Mouse (Mus musculus) splenic B cell, adult 2 months (primary cell): ENCODE data around the gene Methig1.
"Not testable (repeated sequence)": the region's sequence is repeated elsewhere in the genome, so short reads cannot be mapped to it uniquely, and the experiment has no call there.

Source experiments
- DNase-seq: peaks from one replicate; pipeline ENCODE4 v3.0.0-alpha.2; 2011; ENCODE audit warnings: low read depth, low spot score
- H3K27me3 ChIP-seq: 2 replicates; pipeline ENCODE4 v1.6.1; 2012; ENCODE audit warnings: mild to moderate bottlenecking, low read length, moderate library complexity, mixed read lengths; ENCODE audit not compliant: control insufficient read depth, poor library complexity, insufficient read depth, severe bottlenecking
- H3K36me3 ChIP-seq: 2 replicates; pipeline ENCODE4 v1.6.1; 2012; ENCODE audit warnings: mild to moderate bottlenecking, low read length, moderate library complexity, mixed read lengths; ENCODE audit not compliant: control insufficient read depth, poor library complexity, insufficient read depth, severe bottlenecking

Gene Methig1

GRCm38 (mm10) chr15:100328089-100328488, 24.9 kb upstream of the Methig1 start:
- H3K27me3 ChIP-seq, H3K36me3 ChIP-seq: not testable (repeated sequence)
- peak; percentile 16 for DNase-seq

DNA sequence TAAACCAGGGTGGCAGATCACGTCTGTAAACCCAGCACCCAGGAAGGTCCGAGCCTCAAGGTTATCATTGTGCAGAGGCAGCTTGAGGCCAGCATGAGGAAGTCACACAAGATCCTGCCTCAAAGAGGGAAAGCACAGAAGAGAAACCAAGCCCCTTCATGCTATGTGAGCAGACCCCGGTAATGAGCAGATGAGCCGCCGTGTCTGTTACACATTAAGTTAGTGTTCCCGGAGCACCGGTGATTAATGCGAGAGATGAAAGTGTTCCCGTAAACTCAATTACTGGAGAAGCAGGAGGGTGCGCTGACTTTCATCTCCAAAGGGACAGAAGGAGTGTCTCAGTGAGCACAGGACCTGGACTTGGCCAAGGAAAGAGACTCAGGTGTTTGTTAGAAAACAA, 23.6 kb upstream of the Methig1 start:
- not testable (repeated sequence) for H3K27me3 ChIP-seq, H3K36me3 ChIP-seq, DNase-seq

- H3K27me3 ChIP-seq, result no peaks in the 10 kb centered on the region
- no peaks in the 10 kb centered on the region for H3K36me3 ChIP-seq
- DNase-seq, result no peak
Measured at GRCm38 (mm10) chr15:100330739-100331138, 22.2 kb upstream of the Methig1 start.

DNA sequence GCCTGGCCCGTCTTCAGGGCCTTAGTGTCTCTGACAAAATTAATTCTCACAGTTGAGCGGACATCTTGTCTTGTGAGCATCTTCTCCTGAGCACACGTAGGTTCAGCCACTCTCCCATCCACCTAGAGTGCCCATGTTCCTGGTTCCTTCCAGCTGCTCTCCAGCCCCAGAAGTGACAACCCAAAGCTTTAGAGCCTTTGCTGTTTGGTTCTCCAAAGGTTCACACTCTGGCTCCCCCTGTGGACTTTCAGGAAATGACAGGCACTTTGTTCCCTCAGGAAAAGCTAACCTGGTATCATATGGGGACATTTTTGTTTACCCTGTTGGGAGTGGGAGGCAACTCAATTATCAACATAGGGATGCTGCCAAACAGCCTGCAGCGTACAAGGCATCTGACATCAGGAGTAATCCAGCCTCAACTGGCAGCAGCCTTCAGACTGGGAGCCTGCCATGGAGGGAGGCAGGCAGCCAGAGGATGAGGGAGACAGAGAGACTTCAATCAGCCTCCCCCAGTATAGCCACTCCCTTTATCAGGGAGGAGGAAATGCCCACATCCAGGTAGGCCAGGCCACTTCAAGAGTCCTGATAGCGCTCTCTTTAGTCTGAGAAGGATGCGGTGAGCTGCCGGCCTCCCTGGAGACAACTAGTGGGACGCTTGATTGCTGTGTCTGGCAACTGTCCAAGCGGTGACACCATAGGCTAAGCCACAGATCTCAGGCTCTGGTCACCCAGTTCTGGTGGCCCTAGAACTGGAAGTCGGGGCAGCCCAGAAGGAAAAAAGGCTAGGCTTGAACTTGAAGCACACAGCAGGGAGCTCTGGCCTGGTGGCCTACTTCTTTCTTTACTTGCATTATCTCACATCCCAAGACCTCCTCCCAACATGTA, 20.6 kb upstream of the Methig1 start:
- not testable (repeated sequence) for DNase-seq, H3K36me3 ChIP-seq

GRCm38 (mm10) chr15:100334629-100335028, 18.3 kb upstream of the Methig1 start, which contains the start of gene Mettl7a3:
Mettl7a3 (plus strand) TSS chr15:100334929.
- no peaks in the 10 kb centered on the region for H3K27me3 ChIP-seq
- no peaks in the 10 kb centered on the region for H3K36me3 ChIP-seq
- DNase-seq, result no peak

More for the DNA sequence above, 20.6 kb upstream of the Methig1 start:
- not testable (repeated sequence) for H3K27me3 ChIP-seq

DNA sequence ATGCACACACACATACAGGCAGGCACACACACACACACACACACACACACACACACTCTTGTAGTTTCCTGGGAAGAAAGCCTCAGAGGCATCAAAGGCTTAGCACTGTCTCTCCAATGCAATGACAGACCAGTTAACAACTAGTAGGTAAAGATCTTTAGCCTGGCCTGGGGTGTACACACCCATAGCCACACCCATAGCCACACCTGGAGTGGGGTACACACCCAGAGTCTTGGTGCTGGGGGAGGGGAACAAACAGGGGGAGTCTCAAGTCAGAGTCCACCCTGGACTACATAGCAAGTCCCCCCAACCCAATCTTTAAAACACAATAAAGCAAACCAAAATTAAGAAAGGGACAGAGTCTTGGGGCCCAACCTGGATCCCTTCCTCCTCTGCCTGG, 15.6 kb upstream of the Methig1 start:
- H3K36me3 ChIP-seq, H3K27me3 ChIP-seq, DNase-seq: not testable (repeated sequence)

- not testable (repeated sequence) for H3K27me3 ChIP-seq, H3K36me3 ChIP-seq
- peak; percentile 75 for DNase-seq
Measured at GRCm38 (mm10) chr15:100337847-100338246, 15.1 kb upstream of the Methig1 start.

- H3K27me3 ChIP-seq, H3K36me3 ChIP-seq, DNase-seq: not testable (repeated sequence)
Measured at GRCm38 (mm10) chr15:100341314-100341980, 11.5 kb upstream of the Methig1 start.

DNA sequence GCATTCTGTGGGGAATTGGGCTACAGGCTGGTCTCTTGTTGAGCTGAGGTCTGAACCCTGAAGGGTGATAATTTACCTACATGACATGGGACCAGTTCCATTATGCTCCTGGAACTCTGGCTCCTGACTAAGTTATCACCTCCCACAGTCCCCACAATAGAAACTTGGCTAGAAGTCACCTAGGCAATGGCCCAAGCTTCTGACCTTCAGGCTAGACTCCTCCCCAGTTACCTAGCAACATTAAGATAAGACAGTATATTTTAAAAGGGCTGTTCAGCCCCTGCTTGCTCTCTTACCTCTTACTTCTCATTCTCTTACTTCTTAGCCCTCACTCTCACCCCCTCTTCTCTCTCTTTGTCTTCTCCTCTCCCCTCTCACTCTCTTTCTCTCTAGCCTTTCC, 7.5 kb upstream of the Methig1 start:
- Histone ChIP-seq H3K27me3 (no peaks in the 10 kb centered on the region), H3K36me3 (no peaks in the 10 kb centered on the region)
- no peak for DNase-seq

DNA sequence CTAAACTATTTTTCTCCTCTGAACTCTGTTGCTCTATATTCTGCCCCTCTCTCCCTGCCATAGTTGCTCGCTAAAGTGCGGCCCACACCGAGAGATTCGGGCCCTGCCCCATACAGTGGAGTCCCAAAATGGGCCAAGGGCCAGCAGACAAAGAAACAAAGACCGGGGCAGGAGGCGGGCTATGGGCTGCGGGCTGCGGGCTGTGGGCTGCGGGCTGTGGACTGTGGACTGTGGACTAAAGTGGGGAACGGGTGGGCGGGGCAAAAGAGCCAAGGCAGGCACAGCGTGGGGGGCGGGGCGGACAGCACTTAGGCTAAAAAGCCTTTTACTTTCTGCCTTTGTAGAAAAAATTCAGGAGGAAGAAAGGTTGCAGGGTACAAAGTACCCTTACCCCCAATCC, 6.2 kb upstream of the Methig1 start:
- H3K27me3 ChIP-seq, result no peaks in the 10 kb centered on the region
- H3K36me3 ChIP-seq, result no peaks in the 10 kb centered on the region
- no peak for DNase-seq

GRCm38 (mm10) chr15:100349496-100349895, 3.5 kb upstream of the Methig1 start:
- no peak for DNase-seq

GRCm38 (mm10) chr15:100351501-100352060, 1.4 kb upstream of the Methig1 start:
- no peak for DNase-seq
- H3K27me3 ChIP-seq, result no peaks in the 10 kb centered on the region
- H3K36me3 ChIP-seq, result no peaks in the 10 kb centered on the region

More at GRCm38 (mm10) chr15:100349496-100349895, 3.5 kb upstream of the Methig1 start:
- no peaks in the 10 kb centered on the region for H3K36me3 ChIP-seq
- no peaks in the 10 kb centered on the region for H3K27me3 ChIP-seq

GRCm38 (mm10) chr15:100353399-100353798, 450 bp downstream of the Methig1 start:
- not testable (repeated sequence) for H3K27me3 ChIP-seq, DNase-seq, H3K36me3 ChIP-seq

GRCm38 (mm10) chr15:100355876-100356275, 2.9 kb downstream of the Methig1 start:
- Histone ChIP-seq H3K27me3 (no peaks in the 10 kb centered on the region; the same call in 1 of the 2 replicates), H3K36me3 (no peaks in the 10 kb centered on the region)
- DNase-seq, result no peak

DNA sequence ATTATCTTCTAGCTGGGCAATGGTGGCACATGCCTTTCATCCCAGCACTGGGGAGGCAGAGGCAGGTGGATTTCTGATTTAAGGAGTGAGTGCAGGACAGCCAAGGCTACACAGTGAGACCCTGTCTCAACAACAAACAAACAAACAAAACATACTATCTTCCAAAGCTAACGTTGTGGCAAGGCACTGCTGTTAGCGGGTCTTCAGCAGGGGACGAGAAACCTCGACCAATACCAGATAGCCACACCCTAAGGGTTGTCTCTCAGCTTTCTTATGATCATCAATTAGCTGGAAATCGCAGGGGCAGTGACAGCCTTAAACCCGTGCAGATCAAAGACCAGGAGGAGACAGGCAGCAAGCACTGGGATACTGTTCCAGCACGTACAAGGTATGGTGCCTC, 11.3 kb downstream of the Methig1 start, which contains the start of gene Higd1c:
Gene Higd1c, plus strand, starts transcription at position 301 of the 400 bp plus-strand sequence.
- H3K36me3 ChIP-seq, result no peaks in the 10 kb centered on the region
- no peaks in the 10 kb centered on the region; the same call in 1 of the 2 replicates for H3K27me3 ChIP-seq
- no peak for DNase-seq
